Mouse (Mus musculus): Measurements from ENCODE around the gene Smarcd1. TPM values are rescaled to one million over a fixed set of nuclear protein-coding genes. Genes with fewer than 3 reads are reported as not detected.
"Not testable (repeated sequence)": the region's sequence is repeated elsewhere in the genome, so short reads cannot be mapped to it uniquely, and the experiment has no call there.

Smarcd1 gene
- total RNA-seq, 2 experiments from 2014 or later: 46.5 to 47.7 TPM

GRCm38 (mm10) chr15:99715361-99715865, 13.5 kb downstream of the Smarcd1 start:
- no peak for DNase-seq

- no peak for DNase-seq
Measured at GRCm38 (mm10) chr15:99715982-99716746, 14.2 kb downstream of the Smarcd1 start.

- no peak for DNase-seq
Measured at GRCm38 (mm10) chr15:99716814-99717213, 14.9 kb downstream of the Smarcd1 start.

DNA sequence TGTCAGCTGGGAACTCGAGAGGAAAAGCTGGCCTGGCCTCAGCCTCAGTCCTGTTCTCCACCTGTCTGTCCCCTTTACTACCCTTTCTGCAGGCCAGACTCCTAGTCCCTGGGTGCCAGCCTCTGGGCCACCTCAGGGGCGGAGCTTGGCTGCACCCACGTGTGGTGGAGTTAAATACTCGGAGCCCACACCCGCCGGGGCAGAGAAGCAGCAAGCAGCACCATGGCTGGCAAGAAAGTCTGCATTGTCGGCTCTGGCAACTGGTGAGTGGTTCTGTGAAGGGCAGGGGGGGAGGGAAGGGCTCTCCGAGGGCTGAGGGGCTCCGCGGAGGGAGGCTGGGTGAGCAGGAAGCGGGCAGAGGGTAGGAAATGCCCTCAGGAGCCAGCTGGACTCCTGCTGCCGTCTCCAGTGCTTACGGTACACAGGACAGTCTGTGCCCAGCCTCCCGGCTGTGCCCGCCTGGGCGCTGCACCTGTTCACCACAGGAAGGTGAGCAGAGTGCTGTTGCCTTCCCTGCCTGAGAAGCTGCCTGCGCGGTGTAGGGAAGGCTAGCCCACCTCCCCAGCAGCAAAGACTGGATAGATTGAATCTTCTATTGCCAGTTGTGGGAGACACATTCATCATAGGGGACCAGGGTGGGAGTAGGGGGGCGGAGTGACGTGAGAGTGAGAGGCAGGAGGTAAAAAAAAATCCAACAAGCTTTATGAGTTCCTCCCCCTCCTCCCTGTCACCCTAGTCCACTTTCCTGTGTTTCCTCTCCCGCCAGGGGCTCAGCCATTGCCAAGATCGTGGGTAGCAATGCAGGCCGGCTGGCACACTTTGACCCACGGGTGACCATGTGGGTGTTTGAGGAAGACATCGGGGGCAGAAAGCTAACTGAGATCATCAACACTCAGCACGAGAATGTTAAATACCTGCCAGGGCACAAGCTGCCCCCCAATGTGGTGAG, 15.7 kb downstream of the Smarcd1 start, which contains the start of gene Gpd1:
TSS of gene Gpd1 (plus strand) at position 130 of the 949 bp plus-strand sequence.
- DNase-seq: peak; percentile 66

DNA sequence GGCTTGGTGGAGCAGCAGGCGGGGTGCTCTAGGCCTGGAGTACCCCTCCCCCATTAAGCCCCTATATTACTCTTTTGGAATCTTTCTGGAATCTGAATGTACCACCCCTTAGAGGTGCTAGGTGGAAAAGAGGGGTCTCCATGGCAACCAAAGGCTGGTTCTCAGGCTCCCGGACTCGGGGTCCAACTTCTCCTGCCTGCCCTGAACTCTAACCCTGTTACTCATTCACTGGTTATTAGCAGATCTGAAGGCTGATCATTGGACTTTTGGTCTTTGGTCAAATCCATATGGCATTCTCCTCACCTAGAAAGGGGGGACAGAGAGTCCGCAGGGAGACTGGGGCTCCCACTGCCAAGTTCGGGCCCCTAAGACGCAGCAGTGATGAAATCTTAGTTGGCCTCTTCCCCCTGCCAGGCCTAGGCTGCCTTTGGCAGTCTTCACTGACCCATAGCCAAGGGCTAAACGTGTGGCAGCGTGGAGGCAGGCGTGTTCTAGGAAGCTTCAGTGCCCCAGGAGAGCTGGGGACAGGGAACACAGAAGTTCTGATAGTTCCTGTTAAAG, 16.6 kb downstream of the Smarcd1 start:
- no peak for DNase-seq

DNA sequence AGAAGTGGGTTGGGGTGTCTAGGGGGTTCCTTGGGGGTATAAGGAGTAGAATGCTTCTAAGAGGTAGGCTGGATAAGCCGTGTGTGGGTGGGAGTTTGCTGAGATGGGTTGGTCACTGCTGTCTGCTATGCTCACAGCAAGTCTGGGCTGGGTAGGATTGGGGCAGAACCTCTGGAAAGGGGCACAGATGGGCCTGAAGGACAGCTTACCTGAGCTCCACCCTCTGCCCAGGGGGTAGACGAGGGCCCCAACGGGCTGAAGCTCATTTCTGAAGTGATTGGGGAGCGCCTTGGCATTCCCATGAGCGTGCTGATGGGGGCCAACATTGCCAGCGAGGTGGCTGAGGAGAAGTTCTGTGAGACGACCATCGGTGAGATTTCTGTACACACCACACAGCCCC, 17.9 kb downstream of the Smarcd1 start:
- DNase-seq: no peak

- DNase-seq: no peak
Measured at GRCm38 (mm10) chr15:99721921-99722743, 20.2 kb downstream of the Smarcd1 start.

- DNase-seq: no peak
Measured at GRCm38 (mm10) chr15:99723120-99723514, 21.2 kb downstream of the Smarcd1 start.

- DNase-seq: peak; percentile 73
Measured at GRCm38 (mm10) chr15:99723515-99724291, 21.8 kb downstream of the Smarcd1 start.

- DNase-seq: peak; percentile 91
Measured at GRCm38 (mm10) chr15:99724292-99725021, 22.5 kb downstream of the Smarcd1 start.

- DNase-seq: peak; percentile 97
Measured at GRCm38 (mm10) chr15:99725341-99726155, 23.6 kb downstream of the Smarcd1 start, which contains the start of gene Cox14. Cox14 (plus strand) TSS chr15:99725618.

GRCm38 (mm10) chr15:99726549-99726948, 24.6 kb downstream of the Smarcd1 start:
- DNase-seq: no peak

DNA sequence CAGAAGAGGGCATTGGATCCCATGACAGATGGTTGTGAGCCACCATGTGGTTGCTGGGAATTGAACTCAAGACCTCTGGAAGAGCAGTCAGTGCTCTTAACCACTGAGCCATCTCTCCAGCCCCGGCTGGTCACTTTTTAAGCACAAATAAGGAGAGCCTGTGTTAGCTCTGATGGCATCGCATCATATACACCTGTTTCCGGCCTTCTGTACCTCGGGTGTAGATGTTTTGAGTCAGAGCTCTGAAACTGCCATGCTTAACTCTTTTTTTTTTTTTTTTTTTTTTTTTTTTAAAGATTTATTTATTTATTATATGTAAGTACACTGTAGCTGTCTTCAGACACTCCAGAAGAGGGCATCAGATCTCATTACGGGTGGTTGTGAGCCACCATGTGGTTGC, 25.1 kb downstream of the Smarcd1 start:
- DNase-seq: not testable (repeated sequence)

GRCm38 (mm10) chr15:99727525-99727924, 25.6 kb downstream of the Smarcd1 start:
- no peak for DNase-seq

DNA sequence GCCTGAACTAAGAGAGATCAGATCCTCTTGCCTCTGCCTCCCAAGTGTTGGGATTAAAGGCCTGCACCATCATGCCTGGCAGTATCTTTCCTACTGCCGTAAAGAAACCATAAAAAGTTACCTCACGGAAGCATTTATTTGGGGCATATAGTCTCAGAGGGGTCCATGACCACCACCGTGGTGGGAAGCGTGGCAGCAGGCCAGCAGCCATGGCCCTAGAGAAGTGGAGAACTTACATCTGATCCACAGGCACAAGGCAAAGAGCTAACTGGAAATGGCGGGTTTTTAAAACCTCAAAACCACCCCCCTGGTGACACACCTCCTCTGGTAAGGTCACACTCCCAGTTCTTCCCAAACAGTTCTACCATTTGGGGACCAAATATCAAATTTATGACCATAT, 26.3 kb downstream of the Smarcd1 start:
- DNase-seq: no peak

DNA sequence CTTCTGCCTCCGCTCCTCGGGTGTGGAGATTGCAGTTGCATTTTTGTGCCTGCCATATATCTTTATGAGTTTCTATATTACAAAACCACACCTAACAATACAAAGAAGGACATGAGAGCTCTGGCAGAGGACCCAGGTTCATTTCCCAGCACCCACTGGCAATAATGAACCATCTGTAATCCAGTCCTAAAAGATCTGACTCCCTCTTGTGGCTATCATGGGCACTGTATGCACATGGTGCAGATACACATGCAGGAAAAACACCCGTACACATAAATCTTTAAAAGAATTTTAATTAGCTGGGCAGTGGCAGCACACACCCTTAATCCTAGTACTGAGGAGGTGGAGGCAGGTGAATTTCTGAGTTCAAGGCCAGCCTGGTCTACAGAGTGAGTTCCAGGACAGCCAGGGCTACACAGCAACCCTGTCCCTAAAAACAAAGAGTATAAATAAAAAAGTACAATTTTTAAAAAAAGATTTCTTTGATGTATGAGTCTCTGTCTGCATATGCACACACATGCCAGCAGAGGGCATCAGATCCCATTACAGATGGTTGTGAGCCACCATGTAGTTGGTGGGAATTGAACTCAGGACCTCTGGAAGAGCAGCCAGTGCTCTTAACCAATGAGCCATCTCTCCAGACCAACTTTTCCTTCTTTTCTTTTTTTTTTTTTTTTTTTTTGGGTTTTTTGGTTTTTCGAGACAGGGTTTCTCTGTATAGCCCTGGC, 27.3 kb downstream of the Smarcd1 start:
- DNase-seq: no peak

DNA sequence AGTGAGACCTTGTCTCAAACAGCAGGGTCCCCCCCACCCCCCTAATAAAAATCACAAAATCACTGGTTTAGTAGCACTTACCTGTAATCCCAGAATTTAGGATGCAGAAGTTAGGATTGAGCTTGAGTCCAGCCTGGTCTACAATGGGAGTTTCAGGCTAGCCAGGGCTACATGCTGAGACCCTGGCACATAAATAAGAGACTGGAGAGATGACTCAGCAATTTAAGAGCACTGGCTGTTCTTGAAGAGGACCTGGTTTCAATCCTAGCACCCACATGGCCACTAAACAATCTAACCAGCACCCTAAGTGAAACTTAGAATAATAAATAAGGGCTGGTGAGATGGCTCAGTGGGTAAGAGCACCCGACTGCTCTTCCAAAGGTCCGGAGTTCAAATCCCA, 29.2 kb downstream of the Smarcd1 start:
- DNase-seq: no peak

- DNase-seq: no peak
Measured at GRCm38 (mm10) chr15:99731678-99732077, 29.7 kb downstream of the Smarcd1 start.

- no peak for DNase-seq
Measured at GRCm38 (mm10) chr15:99733186-99733585, 31.3 kb downstream of the Smarcd1 start.
